Mouse (Mus musculus): Measurements from ENCODE around the gene Zfp787. TPM values are rescaled to one million over a fixed set of nuclear protein-coding genes. Genes with fewer than 3 reads are reported as not detected.

The Zfp787 gene
- total and polyA plus RNA-seq, 3 experiments, result 22.7 to 28.8 TPM; not detected in 1

- Histone ChIP-seq H3K9ac (ENCODE audit: control insufficient read depth, low read depth, low read length, poor library complexity, severe bottlenecking) (no peak overlapping the region), H3K4me1 (ENCODE audit: control insufficient read depth in 1 of 2, insufficient read depth in 2 of 2, low read length in 2 of 2) (no peaks in the 10 kb centered on the region), H3K36me3 (ENCODE audit: control insufficient read depth in 1 of 2, insufficient read depth in 2 of 2, low read length in 2 of 2) (no peaks in the 10 kb centered on the region), H3K27ac (ENCODE audit: control insufficient read depth, low read depth, low read length) (no peak overlapping the region), H3K79me2 (ENCODE audit: control insufficient read depth, insufficient read depth, low read length, poor library complexity) (no peaks in the 10 kb centered on the region), H3K9me3 (replicated peaks; ENCODE audit: insufficient read depth, low read length) (no peaks in the 10 kb centered on the region), H3K27me3 (ENCODE audit: control insufficient read depth in 1 of 2, insufficient read depth in 2 of 2, low read length in 2 of 2) (no peaks in the 10 kb centered on the region), H3K4me3 (ENCODE audit: control insufficient read depth in 1 of 2, insufficient read depth in 1 of 2, low read depth in 2 of 2, low read length in 2 of 2) (no peak overlapping the region)
- TF ChIP-seq SMC3 (IDR thresholded peaks at IDR 0.05; ENCODE audit: low read depth, low read length) (peak; percentile 85), RAD21 (IDR thresholded peaks at IDR 0.05; ENCODE audit: low read depth, low read length) (peak; percentile 93), RCOR1 (IDR thresholded peaks at IDR 0.05; ENCODE audit: low read depth, low read length) (no peak), MAFK (IDR thresholded peaks at IDR 0.05; ENCODE audit: borderline replicate concordance, low read depth, low read length) (no peak), TBP (IDR thresholded peaks at IDR 0.05; ENCODE audit: low read depth, low read length) (no peak), MAX (IDR thresholded peaks at IDR 0.05; ENCODE audit: low read length) (no peak), JUND (IDR thresholded peaks at IDR 0.05; ENCODE audit: low read depth, low read length) (no peak), GABPA (IDR thresholded peaks at IDR 0.05; ENCODE audit: low read depth, low read length) (no peak), ZC3H11A (IDR thresholded peaks at IDR 0.05; ENCODE audit: low read depth, low read length) (peak; percentile 78), CHD1 (IDR thresholded peaks at IDR 0.05; ENCODE audit: low read depth, low read length) (no peak), ETS1 (IDR thresholded peaks at IDR 0.05; ENCODE audit: low read depth, low read length) (no peak), USF2 (IDR thresholded peaks at IDR 0.05; ENCODE audit: borderline replicate concordance in 1 of 2, insufficient read depth in 1 of 2, low read depth in 1 of 2, low read length in 2 of 2) (no peak), CTCF (IDR thresholded peaks at IDR 0.05 in 2 of 3, conservative IDR thresholded peaks at IDR 0.05 in 1 of 3; ENCODE audit: control insufficient read depth in 1 of 3, insufficient read depth in 1 of 3, low read depth in 2 of 3, low read length in 3 of 3, poor library complexity in 1 of 3, severe bottlenecking in 1 of 3) (peak; percentile 87 to 96 (median 93)), POLR2AphosphoS2 (IDR thresholded peaks at IDR 0.05; ENCODE audit: low read length) (no peak), HCFC1 (IDR thresholded peaks at IDR 0.05; ENCODE audit: low read depth, low read length) (no peak), CHD2 (IDR thresholded peaks at IDR 0.05; ENCODE audit: low read length) (no peak), EP300 (IDR thresholded peaks at IDR 0.05; ENCODE audit: low read depth in 1 of 2, low read length in 2 of 2) (no peak)
- peak; percentile 71 for DNase-seq (ENCODE audit: low read depth, low spot score)
Measured at GRCm38 (mm10) chr7:6194129-6194528, 38.3 kb upstream of the Zfp787 start.

- DNase-seq (ENCODE audit: low read depth, low spot score), result peak; percentile 80
- TF ChIP-seq ZC3H11A (IDR thresholded peaks at IDR 0.05; ENCODE audit: low read depth, low read length) (peak; percentile 62), CHD1 (IDR thresholded peaks at IDR 0.05; ENCODE audit: low read depth, low read length) (no peak), CTCF (IDR thresholded peaks at IDR 0.05 in 2 of 3, conservative IDR thresholded peaks at IDR 0.05 in 1 of 3; ENCODE audit: control insufficient read depth in 1 of 3, insufficient read depth in 1 of 3, low read depth in 2 of 3, low read length in 3 of 3, poor library complexity in 1 of 3, severe bottlenecking in 1 of 3) (peak; percentile 77 to 93 (median 81)), RAD21 (IDR thresholded peaks at IDR 0.05; ENCODE audit: low read depth, low read length) (peak; percentile 70), POLR2A (IDR thresholded peaks at IDR 0.05; ENCODE audit: control insufficient read depth in 1 of 2, insufficient read depth in 1 of 2, low read depth in 1 of 2, low read length in 2 of 2, poor library complexity in 1 of 2) (no peak), ZNF384 (IDR thresholded peaks at IDR 0.05; ENCODE audit: low read depth, low read length) (peak; percentile 45; the same call in 1 of the 2 replicates), HCFC1 (IDR thresholded peaks at IDR 0.05; ENCODE audit: low read depth, low read length) (0 out of 2 replicates have a peak, but pooled peaks have one; percentile 3), MYB (IDR thresholded peaks at IDR 0.05; ENCODE audit: low read depth, low read length) (no peak), EP300 (IDR thresholded peaks at IDR 0.05; ENCODE audit: low read depth in 1 of 2, low read length in 2 of 2) (no peak), NRF1 (IDR thresholded peaks at IDR 0.05; ENCODE audit: insufficient read depth, low read depth, low read length, poor library complexity, severe bottlenecking) (no peak), SMC3 (IDR thresholded peaks at IDR 0.05; ENCODE audit: low read depth, low read length) (peak; percentile 87), SIN3A (IDR thresholded peaks at IDR 0.05; ENCODE audit: low read length) (no peak), GATA1 (IDR thresholded peaks at IDR 0.05; ENCODE audit: low read depth, low read length) (0 out of 2 replicates have a peak, but pooled peaks have one; percentile 51)
- no peaks in the 10 kb centered on the region for H3K36me3 ChIP-seq (ENCODE audit: control insufficient read depth in 1 of 2, insufficient read depth in 2 of 2, low read length in 2 of 2)
Measured at GRCm38 (mm10) chr7:6191376-6191775, 35.6 kb upstream of the Zfp787 start.

More at GRCm38 (mm10) chr7:6191376-6191775, 35.6 kb upstream of the Zfp787 start:
- Histone ChIP-seq H3K27me3 (ENCODE audit: control insufficient read depth in 1 of 2, insufficient read depth in 2 of 2, low read length in 2 of 2) (no peaks in the 10 kb centered on the region), H3K4me3 (ENCODE audit: control insufficient read depth in 1 of 2, insufficient read depth in 1 of 2, low read depth in 2 of 2, low read length in 2 of 2) (no peak overlapping the region), H3K27ac (ENCODE audit: control insufficient read depth, low read depth, low read length) (no peak overlapping the region), H3K9me3 (replicated peaks; ENCODE audit: insufficient read depth, low read length) (no peaks in the 10 kb centered on the region), H3K4me1 (ENCODE audit: control insufficient read depth in 1 of 2, insufficient read depth in 2 of 2, low read length in 2 of 2) (no peaks in the 10 kb centered on the region), H3K9ac (ENCODE audit: control insufficient read depth, low read depth, low read length, poor library complexity, severe bottlenecking) (no peak overlapping the region), H3K79me2 (ENCODE audit: control insufficient read depth, insufficient read depth, low read length, poor library complexity) (no peaks in the 10 kb centered on the region)

Measured in MEL (cell line).